Mouse (Mus musculus) embryonic fibroblast, embryonic 13.5 days (primary cell): ENCODE results near the gene Sfi1.
"Not testable (repeated sequence)": the region's sequence is repeated elsewhere in the genome, so short reads cannot be mapped to it uniquely, and the experiment has no call there.

Experiments used
- CTCF ChIP-seq: IDR thresholded peaks from 2 replicates; pipeline ENCODE4 v1.5.1; 2011; ENCODE audit warnings: mild to moderate bottlenecking, control low read depth, low read length, moderate library complexity, borderline replicate concordance; ENCODE audit not compliant: insufficient read depth
- POLR2A ChIP-seq: IDR thresholded peaks from 2 replicates; pipeline ENCODE4 v1.6.1; 2011; ENCODE audit warnings: low read depth, mild to moderate bottlenecking, control low read depth, low read length, moderate library complexity

- TF ChIP-seq CTCF, POLR2A: not testable (repeated sequence)
Observed at GRCm38 (mm10) chr11:3135391-3135790, 57.9 kb downstream of the Sfi1 start.
